Mouse (Mus musculus) CH12.LX (cell line): Measurements from ENCODE around the gene Zbtb38. TPM values are rescaled to one million over a fixed set of nuclear protein-coding genes. Genes with fewer than 3 reads are reported as not detected.

Source experiments
- DNase-seq: peaks from one replicate; pipeline ENCODE4 v3.0.0-alpha.2; 2013; ENCODE audit errors: extremely low read depth
- H3K27ac ChIP-seq: 2 replicates; pipeline ENCODE4 v1.5.1; 2012; ENCODE audit warnings: low read depth, mild to moderate bottlenecking, control low read depth, moderate library complexity; ENCODE audit not compliant: insufficient read depth
- H3K27me3 ChIP-seq: replicated peaks from 2 replicates; pipeline ENCODE3; 2012; ENCODE audit warnings: inconsistent platforms
- H3K36me3 ChIP-seq, 2 experiments: replicated peaks in 1 of 2; 2 replicates each; pipeline versions ENCODE3 to v1.6.1; 2012; ENCODE audit warnings: inconsistent platforms in 1 of 2, low read length in 1 of 2, mild to moderate bottlenecking in 1 of 2, mixed read lengths in 1 of 2, moderate library complexity in 1 of 2; ENCODE audit not compliant: control insufficient read depth in 1 of 2, insufficient read depth in 1 of 2
- H3K4me1 ChIP-seq, 2 experiments: 2 replicates each; pipeline ENCODE4 v1.6.1; 2012; ENCODE audit warnings: inconsistent platforms in 1 of 2, moderate library complexity in 1 of 2; ENCODE audit not compliant: insufficient read depth in 2 of 2, control insufficient read depth in 1 of 2
- H3K4me2 ChIP-seq: 2 replicates; pipeline ENCODE4 v1.6.1; 2012; ENCODE audit warnings: low read depth, mild to moderate bottlenecking, control low read depth; ENCODE audit not compliant: poor library complexity, insufficient read depth, severe bottlenecking
- H3K4me3 ChIP-seq, 3 experiments: fragments of 150-350 bp in 1 of 3; sonication (generic) in 1 of 3; replicated peaks in 1 of 3; 2 replicates each; pipeline versions ENCODE3 to v1.5.1; 2011 to 2012; ENCODE audit warnings: low read depth in 2 of 3, low read length in 2 of 3, mild to moderate bottlenecking in 2 of 3, moderate library complexity in 2 of 3, control low read depth in 1 of 3, improper control_type of control experiment in 1 of 3, inconsistent platforms in 1 of 3, mixed read lengths in 1 of 3; ENCODE audit not compliant: poor library complexity in 1 of 3
- H3K79me2 ChIP-seq: replicated peaks from 2 replicates; pipeline ENCODE4 v1.6.1; 2012; ENCODE audit warnings: mild to moderate bottlenecking, moderate library complexity; ENCODE audit not compliant: control insufficient read depth, poor library complexity, insufficient read depth, severe bottlenecking; ENCODE audit errors: extremely low read depth
- H3K9ac ChIP-seq: 2 replicates; pipeline ENCODE4 v1.6.1; 2012; ENCODE audit warnings: low read depth, mild to moderate bottlenecking, control low read depth, moderate library complexity; ENCODE audit not compliant: insufficient read depth
- H3K9me3 ChIP-seq: replicated peaks from 2 replicates; pipeline ENCODE3; 2012; ENCODE audit warnings: low read length, inconsistent platforms, mixed read lengths
- BHLHE40 ChIP-seq: IDR thresholded peaks from 2 replicates; pipeline ENCODE4 v1.6.1; 2011; ENCODE audit warnings: mild to moderate bottlenecking, low read depth, low read length, improper control_type of control experiment
- CHD2 ChIP-seq: IDR thresholded peaks from 2 replicates; pipeline ENCODE4 v1.6.1; 2011; ENCODE audit warnings: low read length, improper control_type of control experiment
- CTCF ChIP-seq, 2 experiments: IDR thresholded peaks in 1 of 2; conservative IDR thresholded peaks in 1 of 2; 2 replicates each; pipeline ENCODE4 v1.5.1; 2011 to 2012; ENCODE audit warnings: low read depth in 2 of 2, low read length in 2 of 2, improper control_type of control experiment in 1 of 2, inconsistent platforms in 1 of 2, mild to moderate bottlenecking in 1 of 2, moderate library complexity in 1 of 2
- ELF1 ChIP-seq: IDR thresholded peaks from 2 replicates; pipeline ENCODE4 v1.6.1; 2014; ENCODE audit warnings: low read depth, mild to moderate bottlenecking, inconsistent platforms, low read length, improper control_type of control experiment
- EP300 ChIP-seq: IDR thresholded peaks from 2 replicates; pipeline ENCODE4 v1.6.1; 2011; ENCODE audit warnings: low read length, improper control_type of control experiment
- ETS1 ChIP-seq: conservative IDR thresholded peaks from 2 replicates; pipeline ENCODE4 v1.6.1; 2012; ENCODE audit warnings: low read depth, mild to moderate bottlenecking, inconsistent platforms, low read length, improper control_type of control experiment, moderate library complexity
- HCFC1 ChIP-seq: IDR thresholded peaks from 2 replicates; pipeline ENCODE4 v1.6.1; 2012; ENCODE audit warnings: low read depth, mild to moderate bottlenecking, inconsistent platforms, low read length, improper control_type of control experiment
- IRF4 ChIP-seq: IDR thresholded peaks from 2 replicates; pipeline ENCODE4 v1.6.1; 2014; ENCODE audit warnings: low read depth, mild to moderate bottlenecking, inconsistent platforms, low read length, improper control_type of control experiment
- JUN ChIP-seq: IDR thresholded peaks from 2 replicates; pipeline ENCODE4 v1.6.1; 2011; ENCODE audit warnings: low read depth, mild to moderate bottlenecking, low read length, improper control_type of control experiment, moderate library complexity; ENCODE audit not compliant: insufficient read depth
- JUND ChIP-seq: conservative IDR thresholded peaks from 2 replicates; pipeline ENCODE4 v1.6.1; 2011; ENCODE audit warnings: low read depth, low read length, improper control_type of control experiment
- KAT2A ChIP-seq: IDR thresholded peaks from 2 replicates; pipeline ENCODE4 v1.6.1; 2012; ENCODE audit warnings: low read length, improper control_type of control experiment, inconsistent platforms; ENCODE audit not compliant: insufficient replicate concordance
- MAFK ChIP-seq: IDR thresholded peaks from 2 replicates; pipeline ENCODE4 v1.6.1; 2011; ENCODE audit warnings: low read length, improper control_type of control experiment; ENCODE audit not compliant: insufficient replicate concordance
- MAX ChIP-seq: IDR thresholded peaks from 2 replicates; pipeline ENCODE4 v1.6.1; 2011; ENCODE audit warnings: low read length, improper control_type of control experiment
- MAZ ChIP-seq: IDR thresholded peaks from 2 replicates; pipeline ENCODE4 v1.6.1; 2012; ENCODE audit warnings: low read depth, mild to moderate bottlenecking, inconsistent platforms, low read length, improper control_type of control experiment, moderate library complexity
- MEF2A ChIP-seq: IDR thresholded peaks from 2 replicates; pipeline ENCODE4 v1.6.1; 2014; ENCODE audit warnings: low read depth, mild to moderate bottlenecking, inconsistent platforms, low read length, improper control_type of control experiment, borderline replicate concordance
- MXI1 ChIP-seq: IDR thresholded peaks from 2 replicates; pipeline ENCODE4 v1.6.1; 2011; ENCODE audit warnings: mild to moderate bottlenecking, low read depth, low read length, improper control_type of control experiment
- MYC ChIP-seq: IDR thresholded peaks from 2 replicates; pipeline ENCODE4 v1.6.1; 2011; ENCODE audit warnings: low read depth, mild to moderate bottlenecking, improper control_type of control experiment, low read length
- NELFE ChIP-seq: IDR thresholded peaks from 2 replicates; pipeline ENCODE4 v1.6.1; 2011; ENCODE audit warnings: low read depth, low read length, improper control_type of control experiment
- NRF1 ChIP-seq: IDR thresholded peaks from 2 replicates; pipeline ENCODE4 v1.6.1; 2014; ENCODE audit warnings: low read depth, mild to moderate bottlenecking, inconsistent platforms, low read length, improper control_type of control experiment, moderate library complexity
- PAX5 ChIP-seq: IDR thresholded peaks from 2 replicates; pipeline ENCODE4 v1.6.1; 2012; ENCODE audit warnings: low read length, inconsistent platforms, mixed read lengths
- POLR2A ChIP-seq: IDR thresholded peaks from 2 replicates; pipeline ENCODE4 v1.6.1; 2011; ENCODE audit warnings: low read depth, mild to moderate bottlenecking, improper control_type of control experiment, low read length
- POLR2AphosphoS2 ChIP-seq: IDR thresholded peaks from 2 replicates; pipeline ENCODE4 v1.6.1; 2011; ENCODE audit warnings: low read depth, low read length, improper control_type of control experiment
- RAD21 ChIP-seq: IDR thresholded peaks from 2 replicates; pipeline ENCODE4 v1.6.1; 2011; ENCODE audit warnings: low read depth, mild to moderate bottlenecking, low read length, improper control_type of control experiment, moderate library complexity
- RCOR1 ChIP-seq: conservative IDR thresholded peaks from 2 replicates; pipeline ENCODE4 v1.6.1; 2012; ENCODE audit warnings: low read depth, mild to moderate bottlenecking, inconsistent platforms, low read length, improper control_type of control experiment
- SMC3 ChIP-seq: IDR thresholded peaks from 2 replicates; pipeline ENCODE4 v1.6.1; 2011; ENCODE audit warnings: low read depth, low read length, improper control_type of control experiment
- TBP ChIP-seq: conservative IDR thresholded peaks from 2 replicates; pipeline ENCODE4 v1.6.1; 2011; ENCODE audit warnings: low read depth, low read length, improper control_type of control experiment
- TCF12 ChIP-seq: IDR thresholded peaks from 2 replicates; pipeline ENCODE4 v1.6.1; 2014; ENCODE audit warnings: low read depth, mild to moderate bottlenecking, inconsistent platforms, low read length, improper control_type of control experiment
- UBTF ChIP-seq: IDR thresholded peaks from 2 replicates; pipeline ENCODE4 v1.6.1; 2012; ENCODE audit warnings: low read depth, mild to moderate bottlenecking, inconsistent platforms, low read length, improper control_type of control experiment, moderate library complexity
- ZC3H11A ChIP-seq: IDR thresholded peaks from 2 replicates; pipeline ENCODE4 v1.6.1; 2012; ENCODE audit warnings: low read depth, mild to moderate bottlenecking, inconsistent platforms, low read length, improper control_type of control experiment
- ZKSCAN1 ChIP-seq: IDR thresholded peaks from 2 replicates; pipeline ENCODE4 v1.6.1; 2012; ENCODE audit warnings: low read depth, inconsistent platforms, low read length, improper control_type of control experiment, borderline replicate concordance
- ZMIZ1 ChIP-seq: IDR thresholded peaks from 2 replicates; pipeline ENCODE4 v1.6.1; 2012; ENCODE audit warnings: low read depth, mild to moderate bottlenecking, inconsistent platforms, low read length, improper control_type of control experiment
- ZNF384 ChIP-seq: IDR thresholded peaks from 2 replicates; pipeline ENCODE4 v1.6.1; 2012; ENCODE audit warnings: low read depth, low read length, improper control_type of control experiment, inconsistent platforms
- dilution Hi-C: fragments of 300-500 bp; cut with MboI; formaldehyde crosslinking; loops from 2 replicates; pipeline ENCODE4 v1.14.3; 2020; ENCODE audit warnings: low sequenced_read_pairs; ENCODE audit not compliant: extremely low pct_unique_long_range_greater_than_20kb, extremely low pct_ligation_motif_present
- in situ Hi-C: fragments of 300-500 bp; cut with MboI; formaldehyde crosslinking; loops from 3 replicates; pipeline ENCODE4 v1.14.3; 2019; ENCODE audit warnings: low sequenced_read_pairs, low pct_ligation_motif_present, low pct_unique_long_range_greater_than_20kb, mixed read lengths
- polyA plus RNA-seq: library from polyadenylated mRNA; unstranded; fragments of >175 nt; gene quantifications from 2 replicates; pipeline ENCODE4 v1.2.1, GENCODE M21; 2012; ENCODE audit warnings: low read depth; ENCODE audit not compliant: insufficient read length
- total RNA-seq, 2 experiments: library from RNA; depleted of rRNA; stranded (reverse); fragments of 300-350 nt in 1 of 2; fragments of >200 nt in 1 of 2; gene quantifications; 2 replicates each; pipeline ENCODE4 v1.2.3; 2012 to 2014

Gene Zbtb38
- total and polyA plus RNA-seq, 3 experiments = 51.7 to 102 (median 68.8) TPM

DNA sequence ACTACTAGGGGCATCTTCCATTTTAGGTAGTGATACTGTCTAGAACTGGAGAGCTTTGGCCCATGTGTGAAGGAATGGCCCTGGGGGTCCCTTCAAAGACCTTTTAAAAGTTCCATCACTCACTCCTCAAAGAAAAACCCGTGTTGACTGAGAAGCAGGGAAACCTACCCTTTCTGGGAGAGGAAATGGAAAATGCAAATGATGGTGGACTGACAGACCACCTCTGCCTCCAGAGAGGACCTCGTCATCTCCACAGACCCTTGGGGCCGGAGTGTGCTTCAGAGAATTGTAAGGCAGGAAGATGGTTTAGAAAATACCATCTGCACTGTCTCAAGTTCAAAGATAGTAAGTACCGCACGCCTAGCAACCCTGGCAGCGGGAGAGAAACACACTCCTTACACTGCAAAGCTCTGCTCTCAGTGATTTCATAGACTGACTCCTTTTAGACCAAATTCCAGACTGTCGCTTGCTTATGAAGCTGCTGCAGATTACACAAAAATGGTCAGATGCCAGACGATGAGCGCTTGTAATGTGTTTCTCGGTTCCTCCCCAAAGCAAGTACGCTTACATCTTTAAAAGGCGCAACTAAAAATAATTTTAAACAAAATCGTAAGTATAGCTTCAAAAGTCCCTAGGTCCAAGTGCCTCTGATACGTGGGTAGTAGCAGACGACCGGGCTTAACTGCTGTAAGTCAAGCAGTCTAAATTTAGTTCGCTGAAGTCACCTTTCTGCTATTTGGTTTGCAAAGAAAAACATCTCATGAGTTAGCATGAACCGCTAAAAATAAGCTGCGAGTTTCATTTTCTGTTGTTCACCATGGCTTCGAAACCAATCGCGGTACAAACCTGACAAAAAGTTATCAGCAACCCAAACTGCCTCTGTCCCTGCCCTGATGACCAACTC lies 12.6 kb downstream of the Zbtb38 start (continued):
- no peak; the same call in none of the 2 replicates for TF ChIP-seq NELFE
- peak; percentile 95 for TF ChIP-seq IRF4
- peak; percentile 99 for TF ChIP-seq MEF2A
- TF ChIP-seq TCF12 = peak; percentile 94
- TF ChIP-seq MXI1 = no peak; the same call in 1 of the 2 replicates

DNA sequence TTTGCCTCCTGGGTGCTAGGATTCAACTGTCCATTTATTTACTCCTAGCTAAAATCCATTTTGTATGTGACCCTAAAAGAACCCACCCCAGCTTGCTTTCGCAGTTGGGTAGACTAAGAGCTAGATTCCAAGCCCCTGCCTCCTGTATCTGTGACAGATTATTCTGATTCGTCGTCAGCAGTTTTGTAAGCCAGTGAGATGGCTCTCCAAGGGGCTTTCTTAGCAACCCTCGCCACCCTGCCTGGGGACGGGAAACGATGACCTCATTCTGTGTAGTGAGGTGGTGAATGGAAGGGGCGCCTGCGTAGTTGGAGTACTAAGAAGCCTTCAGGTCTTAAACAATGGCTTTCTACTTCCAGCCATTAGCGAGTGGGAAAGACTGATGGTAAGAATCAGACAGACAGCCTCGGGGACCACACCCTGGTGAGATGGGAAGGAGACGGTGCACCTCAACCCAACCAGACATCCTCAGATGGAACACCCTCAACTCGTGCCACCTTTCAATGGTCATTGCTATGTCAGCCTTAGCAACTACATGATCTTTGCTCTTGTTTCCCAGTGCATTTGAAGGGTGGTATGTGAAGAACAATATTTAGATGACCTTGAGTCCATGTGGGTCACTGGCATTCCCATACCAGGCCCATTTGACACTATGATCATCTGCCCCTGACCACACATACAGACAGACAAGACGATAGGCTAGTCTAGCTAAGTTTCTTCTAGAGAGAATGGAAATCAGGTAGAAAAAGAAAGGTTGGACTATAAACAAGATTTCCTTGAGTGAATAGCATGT lies 13.9 kb downstream of the Zbtb38 start:
- peak overlapping the region; percentile 100 for H3K27ac ChIP-seq
- peaks cover 31% of the 10 kb centered on the region for H3K79me2 ChIP-seq
- dilution Hi-C loops = no loop called here
- peak overlapping the region; percentile 82 for H3K4me2 ChIP-seq
- peaks cover 15 to 49% of the 10 kb centered on the region in 2 experiments for H3K36me3 ChIP-seq
- DNase-seq = peak; percentile 90
- peaks cover under 1% of the 10 kb centered on the region for H3K9me3 ChIP-seq
- H3K4me3 ChIP-seq = peak overlapping the region in 1 of 3 experiments; percentile 27
- in situ Hi-C loops = no loop called here
- peak overlapping the region; percentile 92 for H3K9ac ChIP-seq
- H3K27me3 ChIP-seq = no peaks in the 10 kb centered on the region
- H3K4me1 ChIP-seq = peaks cover 31 to 91% of the 10 kb centered on the region in 2 experiments
- TF ChIP-seq ZKSCAN1 (no peak), PAX5 (no peak), POLR2AphosphoS2 (peak; percentile 54; the same call in 1 of the 2 replicates), SMC3 (peak; percentile 23), MEF2A (peak; percentile 31; the same call in 1 of the 2 replicates), ELF1 (0 out of 2 replicates have a peak, but pooled peaks have one; percentile 6), MAFK (peak; percentile 63; the same call in 1 of the 2 replicates), IRF4 (peak; percentile 28; the same call in 1 of the 2 replicates), RCOR1 (no peak), ZC3H11A (no peak), ZNF384 (peak; percentile 16; the same call in 1 of the 2 replicates), CHD2 (0 out of 2 replicates have a peak, but pooled peaks have one; percentile 17), EP300 (no peak), JUND (peak; percentile 81), HCFC1 (no peak), RAD21 (no peak; the same call in 1 of the 2 replicates), MAZ (peak; percentile 61; the same call in 1 of the 2 replicates), ETS1 (peak; percentile 73), NRF1 (peak; percentile 79), JUN (peak; percentile 91), KAT2A (no peak), BHLHE40 (peak; percentile 33; the same call in 1 of the 2 replicates), ZMIZ1 (peak; percentile 45; the same call in 1 of the 2 replicates), MXI1 (peak; percentile 48; the same call in 1 of the 2 replicates), TBP (no peak), POLR2A (no peak; the same call in 1 of the 2 replicates), UBTF (no peak), CTCF (conservative IDR thresholded peaks at IDR 0.05 in 1 of 2, IDR thresholded peaks at IDR 0.05 in 1 of 2; ENCODE audit: low read depth in 2 of 2, low read length in 2 of 2) (no peak), MAX (peak; percentile 56; the same call in 1 of the 2 replicates), MYC (no peak)
